Mouse (Mus musculus): Measurements from ENCODE around the gene Hils1.

Hils1 gene

DNA sequence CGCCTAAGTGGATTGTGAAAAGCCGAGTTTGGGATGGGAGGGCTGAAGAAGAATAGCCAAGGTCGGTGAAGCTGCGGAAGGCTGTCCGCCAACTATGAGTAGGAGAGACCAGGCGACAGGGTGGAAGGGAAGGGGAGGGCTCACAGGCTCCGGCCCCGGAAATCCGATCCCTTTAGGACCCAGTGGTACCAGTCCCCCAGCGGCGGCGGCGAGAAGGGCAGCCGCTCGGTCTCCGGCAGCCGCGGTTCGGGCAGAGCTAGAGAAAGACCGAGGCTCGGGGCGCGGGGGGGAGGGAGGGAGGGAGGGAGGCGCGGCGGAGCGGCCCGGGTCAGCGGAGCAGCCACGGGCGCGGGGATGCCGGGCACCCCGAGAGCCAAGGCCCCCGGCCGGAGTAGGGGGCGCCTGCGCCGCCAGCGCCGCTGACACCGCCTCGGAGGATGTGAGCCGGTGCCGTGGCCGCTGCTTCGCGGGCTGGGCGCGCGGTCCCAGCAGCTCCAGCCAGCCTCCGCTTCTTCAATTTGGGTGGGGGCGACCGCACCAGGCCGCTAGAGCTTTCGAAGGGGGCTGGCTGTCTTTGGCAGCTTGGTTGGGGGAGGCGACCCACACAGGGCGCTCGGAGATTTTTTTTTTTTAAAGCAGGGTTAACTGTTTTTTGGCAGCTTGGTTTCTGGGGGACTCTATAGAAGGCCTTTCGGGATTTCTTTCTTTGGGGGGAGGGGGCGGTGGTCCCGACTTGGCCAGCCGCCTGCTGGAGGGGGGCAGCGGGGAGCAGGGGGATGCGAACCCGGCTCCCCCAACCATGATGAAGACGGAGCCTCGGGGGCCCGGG is 23.6 kb downstream of the Hils1 start, which contains the start of gene Ppp1r9b:
Gene Ppp1r9b, plus strand, starts transcription at position 287 of the 829 bp plus-strand sequence.
- no peak; the same call in 1 of the 2 replicates for TF ChIP-seq GATA4 (IDR thresholded peaks at IDR 0.05; ENCODE audit: insufficient replicate concordance, low read length)

DNA sequence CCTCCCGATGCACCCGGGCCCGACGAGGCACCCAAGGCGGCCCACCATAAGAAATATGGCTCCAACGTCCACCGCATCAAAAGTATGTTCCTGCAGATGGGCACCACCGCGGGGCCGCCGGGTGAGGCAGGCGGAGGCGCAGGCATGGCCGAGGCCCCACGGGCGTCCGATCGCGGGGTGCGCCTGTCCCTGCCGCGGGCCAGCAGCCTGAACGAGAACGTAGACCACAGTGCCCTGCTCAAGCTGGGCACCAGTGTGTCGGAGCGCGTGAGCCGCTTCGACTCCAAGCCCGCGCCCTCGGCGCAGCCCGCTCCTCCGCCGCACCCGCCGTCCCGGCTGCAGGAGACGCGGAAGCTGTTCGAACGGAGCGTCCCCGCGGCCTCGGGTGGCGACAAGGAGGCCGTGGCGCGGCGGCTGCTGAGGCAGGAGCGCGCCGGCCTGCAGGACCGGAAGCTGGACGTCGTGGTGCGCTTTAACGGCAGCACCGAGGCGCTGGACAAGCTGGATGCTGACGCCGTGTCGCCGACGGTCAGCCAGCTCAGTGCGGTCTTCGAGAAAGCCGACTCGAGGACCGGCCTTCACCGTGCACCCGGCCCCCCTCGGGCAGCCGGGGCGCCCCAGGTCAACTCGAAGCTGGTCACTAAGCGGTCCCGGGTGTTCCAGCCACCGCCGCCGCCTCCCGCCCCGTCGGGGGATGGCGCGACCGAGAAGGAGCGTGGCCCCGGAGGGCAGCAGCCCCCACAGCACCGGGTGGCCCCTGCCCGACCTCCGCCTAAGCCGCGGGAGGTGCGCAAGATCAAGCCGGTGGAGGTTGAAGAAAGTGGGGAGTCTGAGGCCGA is 24.5 kb downstream of the Hils1 start:
- no peak for TF ChIP-seq GATA4 (IDR thresholded peaks at IDR 0.05; ENCODE audit: insufficient replicate concordance, low read length)

DNA sequence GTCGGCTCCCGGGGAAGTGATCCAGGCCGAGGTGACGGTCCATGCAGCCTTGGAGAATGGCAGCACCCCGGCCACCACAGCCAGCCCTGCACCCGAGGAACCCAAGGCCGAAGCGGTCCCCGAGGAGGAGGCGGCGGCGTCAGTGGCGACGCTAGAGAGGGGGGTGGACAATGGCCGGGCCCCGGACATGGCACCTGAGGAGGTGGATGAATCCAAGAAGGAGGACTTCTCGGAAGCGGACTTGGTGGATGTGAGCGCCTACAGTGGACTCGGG is 25.0 kb downstream of the Hils1 start:
- TF ChIP-seq GATA4 (IDR thresholded peaks at IDR 0.05; ENCODE audit: insufficient replicate concordance, low read length) = no peak

DNA sequence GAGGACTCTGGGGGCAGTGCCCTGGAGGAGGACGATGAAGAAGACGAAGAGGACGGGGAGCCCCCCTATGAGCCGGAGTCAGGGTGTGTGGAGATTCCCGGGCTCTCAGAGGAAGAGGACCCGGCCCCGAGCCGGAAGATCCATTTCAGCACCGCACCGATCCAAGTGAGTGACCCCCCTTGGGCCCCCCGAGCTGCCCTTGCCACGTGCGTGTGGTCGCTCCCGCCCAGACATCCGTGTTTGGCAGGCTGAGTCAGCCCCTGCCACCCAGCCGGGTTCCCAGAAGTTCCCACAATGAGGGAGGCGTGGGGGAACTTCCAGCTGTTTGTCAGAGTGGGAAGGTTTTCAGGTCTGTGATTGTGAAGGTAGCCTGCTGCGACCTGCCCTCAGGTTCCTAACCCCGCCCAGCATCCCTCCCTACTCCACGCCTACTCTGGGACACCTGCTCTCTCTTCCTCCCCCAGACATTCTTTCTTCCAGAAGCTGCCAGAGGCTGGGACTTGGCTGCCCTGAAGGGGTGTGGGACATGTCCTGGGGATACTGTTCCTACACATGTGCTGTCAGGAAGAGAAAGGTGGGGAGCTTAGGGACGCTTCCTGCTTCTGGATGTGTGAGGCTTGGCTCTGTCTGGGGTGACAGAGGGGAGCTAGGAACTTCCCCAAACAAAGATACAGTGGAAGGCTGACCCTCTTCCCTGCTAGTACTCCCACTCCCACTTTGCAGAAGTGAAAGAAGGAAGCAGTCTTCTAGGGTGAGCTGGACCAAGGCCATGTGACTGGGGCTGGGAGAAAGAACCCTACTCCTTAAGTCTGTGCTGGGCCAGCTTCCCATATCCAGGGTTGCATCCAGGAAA is 25.6 kb downstream of the Hils1 start:
- TF ChIP-seq GATA4 (IDR thresholded peaks at IDR 0.05; ENCODE audit: insufficient replicate concordance, low read length) = no peak

DNA sequence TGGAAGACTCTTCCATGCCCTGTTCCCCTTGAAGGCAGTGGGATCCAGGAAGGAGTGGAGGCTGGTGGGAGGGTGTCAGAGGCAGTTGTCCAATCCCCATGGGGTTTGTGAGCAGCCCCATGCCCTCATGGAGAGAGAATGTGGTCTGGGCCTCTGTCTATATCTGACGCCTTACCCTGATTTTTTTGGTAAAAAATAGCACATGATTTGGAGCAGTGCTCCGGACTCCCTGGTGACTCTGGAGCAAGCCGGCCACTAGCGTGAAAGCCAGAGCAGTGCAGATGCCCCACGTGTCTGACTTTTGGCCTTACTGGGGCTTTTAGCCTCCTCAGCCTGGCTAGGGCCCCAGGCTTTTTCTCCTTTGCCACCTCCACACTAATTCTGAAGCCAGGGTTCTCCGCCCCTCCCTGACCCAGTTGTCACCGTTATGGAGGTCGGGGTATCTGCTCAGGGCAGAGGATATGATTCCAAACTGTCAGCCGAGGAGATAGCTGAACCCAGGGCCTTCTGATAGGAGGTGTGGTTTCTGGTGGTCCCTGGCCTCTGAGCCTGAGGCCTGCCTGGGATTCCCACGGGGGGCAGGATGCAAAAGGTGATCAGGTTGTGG is 26.9 kb downstream of the Hils1 start:
- TF ChIP-seq GATA4 (IDR thresholded peaks at IDR 0.05; ENCODE audit: insufficient replicate concordance, low read length) = no peak

DNA sequence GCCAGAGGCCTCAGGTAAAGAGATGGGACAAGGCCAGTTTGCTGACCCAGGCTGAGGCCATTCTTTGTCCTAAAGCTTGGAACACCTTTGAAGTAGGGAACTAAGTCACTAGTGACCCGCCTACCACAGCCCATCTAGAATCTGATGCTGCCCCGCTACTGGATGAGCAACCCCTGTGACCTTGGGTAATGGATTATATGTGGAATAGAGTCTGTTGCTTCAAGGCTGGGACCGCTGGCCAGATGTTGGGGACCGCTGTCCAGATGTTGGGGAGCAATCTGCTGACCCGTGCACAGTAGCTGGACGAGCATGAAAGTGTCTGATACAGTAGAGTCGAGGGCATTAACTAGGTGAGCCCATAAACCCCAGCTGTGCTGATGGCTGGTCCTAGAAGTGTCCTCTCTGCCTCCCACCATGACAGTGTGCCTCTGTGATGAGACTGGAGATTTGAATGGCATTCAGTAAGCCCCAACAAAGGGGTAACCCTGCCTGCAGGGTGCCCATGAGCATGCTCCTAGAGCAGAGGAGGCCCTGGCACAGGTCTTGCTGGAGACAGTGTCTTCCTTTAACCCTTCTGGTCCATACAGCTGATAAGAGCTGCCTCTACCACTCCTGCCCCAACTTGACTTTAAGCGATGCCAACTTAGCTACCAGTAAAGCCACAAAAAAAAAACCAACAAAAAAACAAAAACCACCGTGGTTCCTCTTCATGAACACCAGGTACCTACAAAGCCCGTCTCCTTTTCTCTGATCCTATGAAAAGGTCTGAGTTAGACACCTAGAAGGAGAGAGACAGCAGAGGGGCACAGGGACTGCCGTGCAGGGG is 27.8 kb downstream of the Hils1 start:
- no peak for TF ChIP-seq GATA4 (IDR thresholded peaks at IDR 0.05; ENCODE audit: insufficient replicate concordance, low read length)

DNA sequence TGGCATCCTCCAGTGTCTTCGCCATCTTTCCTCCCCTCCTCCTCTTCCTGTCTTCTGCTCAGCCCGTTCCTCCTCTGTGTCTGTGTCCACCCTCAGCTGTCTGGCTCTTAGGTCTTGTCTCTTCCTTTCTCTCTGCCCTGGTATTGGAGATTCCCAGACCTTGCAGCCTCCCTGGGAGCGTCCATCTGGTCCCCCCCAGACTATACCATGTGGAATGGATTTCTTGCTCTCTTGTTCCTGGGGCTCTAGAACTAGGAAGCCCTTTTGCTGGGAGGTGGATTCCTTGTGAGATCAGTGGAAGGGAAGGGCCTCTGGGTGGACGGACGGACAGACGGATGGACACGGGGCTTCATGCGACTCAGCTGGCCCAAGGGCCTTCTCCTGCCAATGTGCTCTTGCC is 28.7 kb downstream of the Hils1 start:
- no peak for TF ChIP-seq GATA4 (IDR thresholded peaks at IDR 0.05; ENCODE audit: insufficient replicate concordance, low read length)

DNA sequence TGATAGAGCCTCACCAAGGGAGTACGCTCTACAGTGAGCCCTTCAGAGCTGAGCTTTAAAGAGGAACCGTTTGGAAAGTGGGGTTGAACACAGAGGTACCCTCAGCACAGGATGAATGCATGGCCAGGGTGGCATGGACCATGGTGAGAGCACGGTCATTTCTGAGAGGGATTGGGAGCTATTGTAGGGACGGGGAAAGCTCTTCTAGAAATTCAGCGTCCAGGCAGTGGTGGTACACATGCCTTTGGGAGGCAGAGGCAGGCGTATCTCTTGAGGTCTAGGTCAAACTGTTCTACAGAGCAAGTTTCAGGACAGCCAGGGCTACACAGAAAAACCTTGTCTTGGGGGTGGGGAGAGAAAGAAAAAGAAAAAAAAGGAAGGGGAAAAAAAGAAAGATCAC is 29.6 kb downstream of the Hils1 start:
- no peak for TF ChIP-seq GATA4 (IDR thresholded peaks at IDR 0.05; ENCODE audit: insufficient replicate concordance, low read length)

DNA sequence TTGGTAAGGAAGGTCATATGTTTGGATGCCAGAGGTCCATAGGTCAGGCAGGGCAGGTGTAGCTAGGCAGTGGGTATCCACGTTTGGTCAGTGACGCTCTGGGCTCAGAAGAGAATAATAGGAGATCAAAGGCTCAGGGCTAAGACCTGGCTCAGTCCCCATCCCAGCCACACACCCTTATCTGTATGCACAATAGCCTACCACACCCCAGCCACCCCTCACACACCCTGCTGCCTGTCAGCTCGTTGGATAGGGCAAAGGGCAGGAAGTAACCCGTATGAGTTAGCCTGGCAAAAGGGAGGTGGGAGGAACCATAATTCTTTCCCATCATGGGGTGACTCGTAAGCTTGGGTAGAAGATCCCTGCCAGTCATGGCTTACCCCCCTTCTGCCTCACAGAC is 30.2 kb downstream of the Hils1 start:
- TF ChIP-seq GATA4 (IDR thresholded peaks at IDR 0.05; ENCODE audit: insufficient replicate concordance, low read length) = no peak

- TF ChIP-seq GATA4 (IDR thresholded peaks at IDR 0.05; ENCODE audit: insufficient replicate concordance, low read length) = no peak
Measured at GRCm38 (mm10) chr11:94998041-94998531, 30.7 kb downstream of the Hils1 start.

- no peak for TF ChIP-seq GATA4 (IDR thresholded peaks at IDR 0.05; ENCODE audit: insufficient replicate concordance, low read length)
Measured at GRCm38 (mm10) chr11:95000128-95000527, 32.7 kb downstream of the Hils1 start.

GRCm38 (mm10) chr11:95000548-95000947 is 33.2 kb downstream of the Hils1 start:
- no peak for TF ChIP-seq GATA4 (IDR thresholded peaks at IDR 0.05; ENCODE audit: insufficient replicate concordance, low read length)

GRCm38 (mm10) chr11:95001058-95001457 is 33.7 kb downstream of the Hils1 start:
- no peak for TF ChIP-seq GATA4 (IDR thresholded peaks at IDR 0.05; ENCODE audit: insufficient replicate concordance, low read length)
